Mouse (Mus musculus) heart, adult 11 months (tissue): ENCODE results near the gene Ppp1r14d.

Experiments used
- DNase-seq: peaks from one replicate; pipeline ENCODE4 v3.0.0; 2022

The Ppp1r14d gene

DNA sequence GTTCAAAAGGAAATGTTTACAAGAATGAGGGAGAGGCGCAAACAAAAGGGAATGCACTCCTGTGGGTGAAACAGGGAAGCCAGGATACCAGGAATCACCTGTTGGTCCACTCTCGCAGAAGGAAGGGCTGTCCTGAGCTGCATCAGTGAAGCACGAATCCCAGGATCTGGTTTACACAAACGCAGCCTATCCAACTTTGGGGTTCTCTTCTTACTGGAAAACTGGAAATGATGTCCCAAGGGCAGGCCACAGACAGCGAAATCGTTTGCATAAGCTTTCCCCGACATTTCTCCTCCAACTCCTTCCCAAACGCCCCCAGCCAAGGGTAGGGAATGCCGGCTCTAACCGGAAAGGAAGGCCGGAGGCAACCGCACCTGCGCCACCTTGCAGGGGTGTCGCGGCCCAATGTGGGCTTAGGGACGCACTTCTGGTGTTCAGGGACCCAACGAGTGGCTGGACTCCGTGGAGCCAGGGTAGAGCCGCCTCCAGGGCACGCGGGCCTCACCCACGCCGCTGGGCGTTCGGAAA is 7.0 kb upstream of the Ppp1r14d start:
- DNase-seq, result no peak

DNA sequence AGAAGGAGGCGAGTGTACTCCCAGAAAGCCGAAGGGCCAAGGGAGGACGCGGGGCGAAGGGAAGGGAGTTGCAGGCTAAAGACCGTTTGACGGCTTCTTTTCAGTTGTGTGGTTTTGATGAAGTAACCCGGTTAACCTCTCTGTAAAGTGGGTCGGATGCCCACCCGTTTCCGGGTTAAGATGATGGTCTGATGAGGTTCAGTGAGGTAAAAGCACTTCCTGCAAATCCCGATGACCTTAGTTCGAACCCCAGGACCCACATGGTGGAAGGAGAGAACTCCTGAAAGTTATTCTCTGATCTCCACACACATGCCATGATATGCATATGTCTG is 20.6 kb downstream of the Ppp1r14d start:
- no peak for DNase-seq

DNA sequence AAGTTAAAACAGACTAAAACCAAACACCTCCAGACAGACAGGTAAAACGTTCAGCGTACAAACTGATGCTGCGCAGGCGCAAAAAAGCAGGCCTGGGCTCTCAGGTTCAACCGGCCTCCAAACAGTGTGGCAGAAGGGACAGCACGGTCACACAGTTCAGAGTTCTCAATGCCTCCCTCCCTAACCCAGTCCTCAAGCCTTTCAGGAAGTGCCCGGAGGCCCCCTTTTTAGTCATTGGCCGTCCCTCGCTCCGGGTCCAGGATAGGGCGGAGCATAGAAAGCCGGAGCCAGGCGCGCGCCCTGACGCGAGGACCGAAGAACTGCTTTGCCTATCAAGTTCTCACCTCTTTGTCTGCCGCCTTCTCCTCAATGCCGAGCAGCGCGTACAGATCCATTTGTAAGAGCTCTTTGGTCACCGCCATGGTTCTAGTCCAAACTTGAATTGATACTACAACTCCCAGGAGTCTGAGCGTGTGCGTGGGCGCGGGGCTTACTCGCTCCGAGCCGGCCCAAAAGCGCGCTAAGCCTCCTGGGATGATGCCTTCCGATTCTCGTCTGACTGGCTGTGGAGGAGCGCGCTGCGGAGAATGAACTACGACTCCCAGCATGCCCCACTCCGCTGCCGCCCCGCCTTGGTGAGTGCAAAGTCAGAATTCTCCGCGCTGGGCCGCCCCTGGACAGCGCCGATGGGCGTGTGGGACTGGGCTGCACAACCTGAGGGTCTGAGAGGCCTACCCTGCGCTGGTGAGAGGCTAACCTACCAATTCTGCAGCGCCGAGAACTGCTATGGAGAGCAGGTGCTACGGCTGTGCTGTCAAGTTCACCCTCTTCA is 21.1 kb downstream of the Ppp1r14d start, which contains the start of the genes Zfyve19 and Dnajc17:
Gene Zfyve19 (plus strand): TSS at position 274 of the 832 bp plus-strand sequence.
Gene Dnajc17 (minus strand): TSS at position 452 of the 832 bp plus-strand sequence.
- peak; percentile 100 for DNase-seq

DNA sequence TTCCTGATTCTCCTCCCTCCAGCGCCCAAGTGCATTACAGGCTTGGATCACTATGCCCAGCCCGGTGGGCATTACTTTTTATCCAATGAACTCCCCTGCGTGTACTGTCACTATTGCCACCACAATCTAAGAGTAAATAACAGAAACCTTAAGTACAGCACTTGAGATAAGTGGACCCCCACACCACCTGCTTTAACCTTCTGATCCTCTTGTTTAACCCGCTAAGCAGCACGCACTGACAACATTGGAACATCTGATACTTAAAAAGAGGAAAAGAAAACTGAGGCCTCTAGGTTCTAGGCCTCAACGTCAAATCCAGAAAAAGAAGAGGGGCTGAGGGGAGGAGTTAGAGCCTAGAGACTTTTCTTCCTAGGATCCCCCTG is 21.8 kb downstream of the Ppp1r14d start:
- DNase-seq, result no peak

DNA sequence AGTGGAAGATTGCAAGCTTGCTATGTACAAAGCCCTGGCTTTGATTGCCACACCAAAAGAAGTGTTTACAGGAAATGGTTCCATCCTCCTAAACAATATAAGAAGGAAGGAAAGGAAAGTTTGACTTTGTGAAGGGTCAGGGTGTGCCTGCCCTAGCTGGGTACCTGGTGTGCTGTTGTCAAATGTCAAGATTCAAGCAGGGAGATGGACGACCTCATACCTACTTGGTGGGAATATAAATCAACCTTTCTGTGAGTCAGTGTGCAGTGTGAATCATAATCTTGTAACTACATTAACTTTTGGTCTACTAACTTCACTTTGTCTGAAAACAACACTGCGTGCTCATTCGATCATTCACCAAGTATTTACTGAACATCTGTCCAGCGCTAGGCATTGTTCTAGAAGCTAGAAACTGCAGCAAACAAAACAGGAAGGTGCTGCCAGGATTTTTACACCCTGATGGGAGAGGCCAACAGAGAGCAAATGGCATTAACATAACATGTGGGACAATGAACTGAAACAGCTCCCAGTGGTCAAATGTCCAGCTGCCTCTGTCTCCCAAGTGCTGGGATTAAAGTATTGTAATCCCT is 25.7 kb downstream of the Ppp1r14d start:
- DNase-seq, result peak; percentile 94

DNA sequence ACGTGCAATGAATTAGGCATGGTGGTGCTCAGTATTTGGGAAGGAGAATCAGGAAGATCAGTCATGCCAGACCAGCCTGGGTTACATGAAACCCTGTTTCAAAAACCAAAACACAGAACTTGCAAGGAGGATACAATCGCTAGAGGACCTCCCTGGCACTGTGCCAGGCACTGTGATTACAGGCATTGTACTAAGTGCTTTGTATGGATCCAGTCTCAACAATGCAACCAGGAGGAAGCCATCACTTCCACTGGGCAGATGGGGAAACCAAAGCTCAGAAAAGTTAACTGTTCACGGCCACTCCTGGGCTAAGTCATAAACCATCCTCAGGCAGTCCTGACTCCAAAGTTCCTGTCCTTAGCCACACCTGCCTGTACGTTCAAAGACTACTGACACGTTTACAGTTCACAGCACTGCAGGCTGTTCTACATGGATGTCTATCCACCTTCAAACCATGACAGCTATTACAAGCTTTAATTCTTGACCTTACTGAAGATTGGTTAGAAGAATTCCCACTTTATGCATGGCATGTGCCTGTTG is 26.7 kb downstream of the Ppp1r14d start:
- peak; percentile 94 for DNase-seq

DNA sequence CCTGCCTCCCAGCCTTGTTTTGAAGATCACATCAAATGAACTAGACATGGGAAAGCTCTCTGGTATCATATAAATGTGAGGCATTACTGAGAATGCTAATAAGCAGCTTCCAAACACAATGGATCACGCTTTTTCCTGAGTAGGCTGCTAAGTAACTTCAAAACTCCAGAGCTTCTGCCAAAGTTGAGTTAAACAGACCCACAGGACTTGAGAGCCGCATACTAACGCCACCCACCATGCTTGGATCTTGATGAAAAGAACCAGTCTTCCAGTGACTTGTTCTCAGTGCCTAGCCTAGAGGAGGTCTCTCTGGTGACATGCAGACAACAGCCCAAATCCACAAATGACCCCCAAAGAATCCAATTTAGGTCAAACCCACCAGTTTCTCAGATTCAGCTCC is 30.8 kb downstream of the Ppp1r14d start:
- no peak for DNase-seq

DNA sequence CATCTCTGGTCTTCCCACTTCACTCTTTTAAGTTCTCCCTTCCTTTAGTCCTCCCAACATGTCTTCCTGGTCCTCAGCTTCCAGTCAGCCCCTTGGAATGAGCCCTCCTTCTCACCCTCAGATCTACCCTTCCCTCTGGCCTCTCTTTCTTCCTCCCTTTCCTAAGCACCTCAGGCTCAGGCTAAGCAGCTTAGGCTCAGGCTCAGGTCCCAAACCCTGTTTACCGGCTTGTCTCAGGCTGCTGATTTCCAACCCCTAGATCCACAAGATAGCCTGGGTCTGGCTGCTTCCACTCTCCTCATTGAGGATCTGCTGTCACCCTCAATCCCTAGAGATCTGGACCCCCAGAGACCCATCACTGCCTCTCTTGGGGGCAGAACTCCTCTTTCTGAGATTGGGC is 31.7 kb downstream of the Ppp1r14d start:
- DNase-seq, result peak; percentile 81

DNA sequence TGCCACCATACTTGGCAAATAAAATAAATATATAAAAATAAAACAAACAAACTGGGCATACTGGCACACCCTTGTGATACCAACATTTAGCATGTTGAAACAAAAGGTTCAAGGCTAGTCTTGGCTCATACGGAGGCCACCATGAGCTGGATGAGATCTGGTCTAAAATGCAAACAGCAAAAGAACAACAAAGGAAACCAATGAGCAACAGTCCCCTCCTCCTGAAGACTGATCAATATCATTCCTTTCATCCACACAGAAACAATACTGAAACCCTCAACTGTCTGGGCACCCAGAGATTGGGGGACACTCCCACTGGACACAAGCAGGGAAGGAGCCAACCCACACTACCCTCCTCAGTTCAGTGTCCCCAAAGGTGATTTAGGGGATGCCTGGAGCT is 32.2 kb downstream of the Ppp1r14d start:
- no peak for DNase-seq

DNA sequence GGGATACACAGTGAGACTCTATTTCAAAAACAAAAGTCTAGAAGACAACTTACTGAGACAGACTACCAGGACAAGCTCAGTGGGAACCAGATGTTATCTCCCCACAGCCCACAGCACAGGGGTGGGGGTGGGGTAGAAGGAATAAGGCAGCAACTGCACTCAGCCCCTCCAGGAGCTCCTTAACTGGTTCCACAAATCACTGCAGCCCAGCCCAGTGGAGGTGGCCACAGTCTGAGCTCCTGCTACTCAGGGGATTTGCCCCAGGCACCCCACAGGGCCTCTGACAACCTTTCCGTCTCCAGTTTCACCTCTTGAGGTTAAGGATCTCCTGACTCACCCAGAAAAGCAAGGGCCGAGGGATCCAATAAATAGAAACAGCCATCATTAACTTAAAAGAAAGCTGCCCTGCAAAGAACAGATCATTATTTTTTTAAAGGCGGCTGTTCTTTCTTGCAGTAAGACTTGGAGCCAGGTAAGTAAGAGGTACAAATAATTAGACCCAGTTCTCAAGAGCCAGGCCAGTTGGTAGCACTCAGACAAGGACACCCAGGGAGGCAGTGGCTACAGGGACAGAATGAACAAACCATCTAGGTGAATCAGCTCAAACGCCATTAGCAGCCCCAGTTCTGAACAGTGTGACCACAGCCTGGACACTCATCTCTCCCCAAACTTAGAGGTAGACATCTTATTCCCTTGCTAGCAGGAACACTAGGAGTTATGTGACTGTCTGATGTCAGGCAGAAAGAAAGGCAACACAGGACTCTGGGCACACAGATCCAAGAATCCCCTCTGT is 33.2 kb downstream of the Ppp1r14d start:
- DNase-seq, result no peak

DNA sequence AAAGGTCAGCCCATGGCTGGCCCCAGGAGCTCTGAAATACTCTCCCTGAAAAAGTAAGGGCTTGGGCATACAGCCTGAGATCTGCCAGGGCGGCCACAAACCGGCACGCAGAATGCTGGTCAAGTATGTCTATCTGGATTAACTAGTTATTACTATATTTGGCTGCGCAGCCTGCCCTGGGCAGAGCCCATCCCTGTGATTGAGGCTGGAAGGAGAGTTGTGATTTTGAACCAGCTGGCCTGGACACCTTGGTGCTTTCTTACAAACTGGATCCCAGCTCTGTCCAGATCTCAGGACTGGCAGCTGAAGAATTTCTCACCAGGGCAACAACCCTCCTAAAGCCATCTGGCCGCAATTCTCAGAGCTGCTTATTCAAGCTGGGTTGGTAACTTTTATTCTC is 35.6 kb downstream of the Ppp1r14d start:
- DNase-seq, result no peak

DNA sequence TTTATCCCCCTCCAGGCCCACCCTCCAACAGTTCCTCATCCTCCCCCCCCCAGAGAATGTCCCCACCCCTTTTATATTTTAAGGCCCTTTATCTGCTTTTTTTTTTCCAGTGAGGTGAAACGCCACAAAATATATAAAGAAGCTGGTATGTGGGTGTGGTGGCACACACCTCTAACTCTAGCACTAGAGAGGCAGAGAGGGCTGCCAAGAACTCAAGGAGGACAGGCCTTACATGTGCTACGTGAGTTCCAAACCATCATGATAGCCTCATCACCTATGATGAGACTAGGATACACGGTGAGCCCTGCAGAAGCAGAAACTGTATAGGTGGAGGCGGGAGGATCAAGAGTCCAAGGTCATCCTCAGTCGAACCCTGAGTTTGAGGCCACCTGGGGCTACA is 38.7 kb downstream of the Ppp1r14d start:
- no peak for DNase-seq

DNA sequence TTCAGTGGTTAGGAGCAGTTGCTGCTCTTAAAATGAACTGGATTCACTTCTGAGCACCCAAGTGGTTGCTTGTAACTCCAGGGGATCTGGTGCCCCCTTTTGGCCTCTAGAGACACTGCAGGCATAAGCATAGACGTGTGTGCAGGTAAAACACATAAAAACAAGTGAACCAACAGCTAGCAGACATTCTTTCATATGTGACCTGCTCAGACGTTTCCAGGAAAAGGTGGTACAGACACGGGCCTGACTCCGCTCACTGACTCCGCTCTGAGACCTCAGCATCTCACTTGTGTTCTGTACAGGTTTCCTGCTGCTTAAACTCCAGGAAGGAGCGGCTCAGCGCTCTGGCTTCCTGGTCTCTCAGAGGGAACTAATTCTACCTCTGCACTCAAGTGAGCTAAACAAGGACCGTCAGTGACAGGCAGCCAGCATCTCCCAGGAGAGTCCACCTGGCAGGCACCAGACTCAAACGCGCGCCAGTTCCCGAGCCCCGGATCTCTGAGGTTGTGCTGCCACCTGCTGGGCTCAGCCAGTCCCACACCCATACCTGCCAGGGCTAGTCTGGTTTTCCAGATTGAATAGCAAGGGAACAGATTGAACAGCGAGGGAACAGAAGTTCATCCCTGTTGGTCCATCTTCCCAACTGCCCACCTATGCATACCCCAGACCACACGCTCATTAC is 40.5 kb downstream of the Ppp1r14d start:
- DNase-seq, result peak; percentile 96

DNA sequence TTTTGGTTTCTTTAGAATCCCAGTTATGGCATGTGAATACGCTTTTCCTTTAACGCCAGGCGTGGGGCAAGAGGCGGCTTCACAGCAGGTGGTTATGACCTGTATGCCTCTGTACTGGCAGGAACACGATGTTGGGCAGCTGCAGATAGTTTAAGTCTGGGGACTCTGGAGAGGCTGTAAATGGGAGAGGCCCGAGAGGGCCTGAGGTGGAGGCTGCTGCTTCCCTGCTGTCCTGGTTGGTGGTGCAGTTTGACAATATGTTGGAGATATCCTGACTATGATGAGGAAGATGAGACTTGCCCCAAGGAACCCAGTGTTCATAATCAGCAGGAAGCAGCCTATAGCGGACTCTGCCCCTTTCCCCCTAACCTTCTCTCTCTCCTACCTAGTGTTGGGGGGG is 46.8 kb downstream of the Ppp1r14d start:
- peak; percentile 79 for DNase-seq

DNA sequence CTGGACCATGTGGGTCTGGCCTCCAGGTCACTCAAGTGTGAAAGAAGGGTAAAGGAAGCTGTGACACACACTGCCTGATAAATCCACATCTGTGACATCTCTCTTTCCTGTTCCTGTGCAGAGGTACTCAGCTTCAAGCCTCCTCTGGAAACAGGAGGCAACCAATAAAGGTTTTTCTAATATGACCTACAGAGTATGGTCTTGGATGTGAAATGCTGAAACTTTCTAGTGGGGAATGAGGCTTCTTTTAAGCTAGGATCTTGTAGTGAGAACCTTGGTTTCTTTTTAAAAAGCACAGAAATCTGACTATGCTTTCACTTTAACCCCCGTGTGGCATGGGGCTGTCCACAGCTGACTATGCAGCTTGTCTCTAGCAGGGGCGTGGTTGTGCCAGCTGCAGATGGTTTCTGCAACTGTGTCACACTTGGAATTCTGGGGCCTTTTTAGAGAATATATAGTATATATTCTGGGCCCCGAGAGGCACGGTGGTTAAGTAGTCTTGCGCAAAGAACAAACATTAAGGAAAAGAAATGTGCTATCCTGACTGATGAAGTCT is 52.2 kb downstream of the Ppp1r14d start:
- no peak for DNase-seq

DNA sequence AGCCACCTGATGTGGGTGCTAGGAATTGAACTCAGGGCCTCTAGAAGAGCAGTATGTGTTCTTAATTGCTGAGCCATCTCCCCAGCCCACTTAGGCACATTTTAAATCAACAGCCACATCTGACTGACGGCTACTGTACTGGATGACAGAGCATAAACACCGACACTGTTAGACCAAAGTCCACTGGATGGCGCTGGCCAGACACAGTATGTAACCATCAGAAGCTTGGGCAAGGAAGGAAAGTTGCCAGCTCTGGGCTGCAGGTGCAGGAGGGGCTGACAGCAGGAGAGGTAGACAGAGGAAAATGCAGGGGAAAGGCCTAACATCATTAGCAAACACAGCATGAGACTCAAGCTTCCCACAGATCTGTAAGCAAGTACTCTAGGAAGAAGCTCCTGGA is 52.9 kb downstream of the Ppp1r14d start:
- DNase-seq, result no peak

DNA sequence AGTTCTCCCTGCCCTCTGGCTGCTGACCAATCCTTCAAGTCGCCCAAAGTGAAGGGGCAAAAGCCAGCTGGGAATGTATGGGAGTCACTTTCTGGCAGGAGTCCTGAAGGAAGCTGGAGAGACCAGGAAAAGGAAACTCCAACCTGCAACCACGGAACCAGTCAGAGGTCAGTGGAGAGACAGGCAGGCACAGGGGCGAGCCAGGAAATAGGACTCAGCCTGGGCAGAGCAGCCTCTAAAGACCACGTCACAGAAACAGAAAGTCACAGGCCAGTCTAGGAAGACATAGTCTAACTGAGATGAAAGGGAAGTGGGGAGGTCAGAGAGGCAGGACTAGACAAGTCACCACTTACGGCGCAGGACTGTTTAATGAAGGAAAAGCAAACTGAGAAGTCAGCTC is 54.1 kb downstream of the Ppp1r14d start:
- no peak for DNase-seq

DNA sequence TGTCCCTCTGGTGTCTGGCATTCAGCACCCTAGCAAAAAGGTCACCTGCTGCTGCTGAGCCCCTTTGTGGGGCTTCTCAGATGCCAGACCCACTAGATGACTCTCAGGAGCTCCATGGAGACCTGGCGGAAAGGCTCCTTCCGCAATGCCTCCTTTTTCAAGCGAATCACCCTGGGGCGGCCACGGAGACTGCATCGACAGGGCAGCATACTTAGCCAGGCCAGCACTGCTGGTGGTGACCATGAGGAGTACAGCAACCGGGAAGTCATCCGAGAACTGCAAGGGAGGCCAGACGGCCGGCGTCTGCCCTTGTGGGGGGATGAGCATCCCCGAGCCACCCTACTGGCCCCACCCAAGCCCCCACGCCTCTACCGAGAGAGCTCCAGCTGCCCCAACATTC is 54.8 kb downstream of the Ppp1r14d start:
- DNase-seq, result no peak

DNA sequence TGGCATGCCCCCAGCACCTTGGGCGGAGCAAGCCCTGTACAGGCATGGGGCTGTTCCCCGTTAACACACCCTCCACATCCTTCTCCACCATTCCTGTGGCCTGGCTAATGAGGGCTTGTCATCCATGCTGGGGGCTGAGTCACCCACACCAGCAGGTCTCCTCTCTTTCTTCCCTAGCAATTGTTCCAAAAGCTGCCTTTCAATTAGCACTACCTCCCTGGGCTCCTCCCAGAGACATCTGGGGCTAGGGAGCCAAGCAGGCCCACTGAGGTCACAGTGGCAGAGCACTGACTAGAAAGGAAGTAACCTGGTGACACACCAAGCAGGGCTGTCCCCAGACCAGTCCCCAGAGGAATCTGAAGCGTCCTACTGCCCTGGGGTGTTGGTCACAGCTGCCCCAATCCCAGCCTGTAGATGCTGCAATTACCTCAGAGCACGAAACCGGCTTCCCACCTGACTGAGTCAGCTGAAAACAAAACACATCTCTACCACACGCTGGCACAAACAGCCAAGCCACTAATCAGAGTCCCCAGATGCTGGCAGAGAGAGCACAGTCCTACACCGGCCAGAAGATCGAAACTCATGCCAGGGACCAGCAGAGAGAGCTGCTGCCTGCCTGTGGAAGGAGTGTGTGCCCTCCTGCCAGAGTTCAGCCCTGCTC is 55.6 kb downstream of the Ppp1r14d start, which contains the start of gene Gm14137:
Gene Gm14137 (plus strand): TSS at position 519 of the 661 bp plus-strand sequence.
- peak; percentile 92 for DNase-seq

DNA sequence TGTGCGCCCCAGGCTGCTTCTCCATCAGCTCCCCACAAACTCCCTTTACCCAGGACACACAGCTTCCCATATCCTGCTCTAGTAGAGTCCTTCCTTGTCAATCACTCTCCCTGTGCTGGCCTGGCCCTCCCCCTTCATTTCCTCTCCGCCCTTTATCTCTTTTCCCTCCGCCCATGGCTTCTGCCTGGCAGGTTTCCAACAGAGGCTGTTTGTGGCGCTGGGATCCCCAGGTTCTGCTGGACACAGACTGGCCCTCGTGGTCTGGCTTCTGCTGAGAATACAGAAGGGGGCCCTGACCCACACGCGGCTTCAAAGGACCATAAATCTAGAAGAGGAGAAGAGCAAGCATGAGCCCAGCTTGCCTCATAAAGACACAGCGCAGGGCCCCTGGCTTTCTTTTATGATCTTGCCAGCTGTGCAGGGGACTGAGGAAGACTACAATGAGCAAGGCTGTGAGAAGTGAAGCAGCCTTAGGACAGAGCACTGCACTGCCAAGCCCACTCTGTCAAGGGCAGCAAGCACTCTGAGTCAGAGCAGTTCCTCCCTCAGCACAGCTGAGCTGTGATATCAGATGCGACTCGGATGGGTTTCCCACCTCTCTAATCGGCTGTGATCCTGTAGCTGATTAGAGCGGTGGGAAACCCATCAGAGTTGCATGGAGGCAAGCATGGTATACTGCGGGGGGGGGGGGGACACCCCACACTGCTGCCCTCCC is 56.7 kb downstream of the Ppp1r14d start:
- peak; percentile 97 for DNase-seq

DNA sequence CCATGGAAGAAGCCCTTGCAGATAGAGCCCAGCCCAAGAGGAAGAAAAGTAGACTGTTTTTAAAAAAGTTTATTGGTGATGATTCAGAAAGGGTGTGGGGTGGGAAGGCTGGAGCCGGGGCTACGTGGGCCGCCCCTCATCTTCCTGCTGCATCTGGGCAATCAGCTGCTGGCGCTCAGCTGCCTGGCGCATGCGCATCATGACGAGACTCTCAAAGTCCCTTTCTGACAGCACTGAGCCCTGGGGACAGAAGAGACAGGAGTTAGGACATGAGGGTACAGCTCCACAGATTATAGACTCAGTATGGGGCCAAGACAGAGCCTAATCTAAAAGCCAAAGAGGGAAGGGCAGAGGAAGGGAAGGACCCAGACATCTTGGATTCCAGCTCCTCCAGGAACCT is 57.3 kb downstream of the Ppp1r14d start:
- DNase-seq, result no peak
